Mouse (Mus musculus): ENCODE measurements around the gene Lrch1. TPM values are rescaled to one million over a fixed set of nuclear protein-coding genes. Genes with fewer than 3 reads are reported as not detected.

Lrch1 gene
- polyA plus RNA-seq, 1 experiment from 2014 or later, result 18.3 TPM

DNA sequence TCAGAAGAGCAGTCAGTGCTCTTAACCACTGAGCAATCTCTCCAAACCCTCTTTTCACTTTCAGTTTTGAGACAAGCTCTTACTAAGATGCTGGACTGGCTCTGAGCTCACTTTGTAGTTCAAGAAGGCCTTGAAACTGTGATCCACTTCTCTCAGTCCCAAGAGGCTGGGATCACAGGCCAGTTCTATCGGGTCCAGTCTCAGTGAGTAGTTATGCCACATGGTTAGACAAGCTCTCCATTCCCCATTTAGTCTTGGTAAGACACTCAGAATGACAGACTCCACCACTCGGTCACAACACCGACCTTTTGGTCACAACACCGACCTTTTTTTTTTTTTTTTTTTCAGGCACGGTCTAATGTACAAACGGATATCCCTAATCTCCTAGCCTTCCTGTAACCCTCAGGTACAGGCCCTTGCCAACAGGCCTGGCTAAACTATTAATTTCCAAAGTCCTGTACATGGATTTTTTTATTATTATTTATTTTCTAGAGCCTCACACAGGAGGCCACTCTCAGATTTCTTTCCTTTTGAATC is 4.0 kb downstream of the Lrch1 start:
- Histone ChIP-seq H3K27me3 (ENCODE audit: control insufficient read depth, insufficient read depth, low read depth, low read length) (no peaks in the 10 kb centered on the region), H3K9me3 (ENCODE audit: control insufficient read depth, low read length) (no peaks in the 10 kb centered on the region), H3K4me2 (ENCODE audit: low read depth, low read length) (no peak overlapping the region), H3K9ac (ENCODE audit: low read length) (no peak overlapping the region), H3K27ac (ENCODE audit: low read length) (no peak overlapping the region), H3K4me3 (ENCODE audit: low read length) (no peak overlapping the region), H3K4me1 (replicated peaks; ENCODE audit: control insufficient read depth, insufficient read depth, low read length) (peaks cover 33% of the 10 kb centered on the region), H3K36me3 (ENCODE audit: control insufficient read depth, insufficient read depth, low read length) (peaks cover 5% of the 10 kb centered on the region; the same call in 1 of the 2 replicates)
- ATAC-seq (ENCODE audit: low read depth), result no peak
- 83% methylated on average over 6 of the region's 6 CpGs for WGBS

- Histone ChIP-seq H3K36me3 (ENCODE audit: control insufficient read depth, insufficient read depth, low read length) (peaks cover 5% of the 10 kb centered on the region; the same call in 1 of the 2 replicates), H3K9me3 (ENCODE audit: control insufficient read depth, low read length) (no peaks in the 10 kb centered on the region), H3K4me2 (ENCODE audit: low read depth, low read length) (no peak overlapping the region), H3K4me1 (replicated peaks; ENCODE audit: control insufficient read depth, insufficient read depth, low read length) (peaks cover 26% of the 10 kb centered on the region), H3K27ac (ENCODE audit: low read length) (no peak overlapping the region), H3K27me3 (ENCODE audit: control insufficient read depth, insufficient read depth, low read depth, low read length) (no peaks in the 10 kb centered on the region), H3K9ac (ENCODE audit: low read length) (no peak overlapping the region), H3K4me3 (ENCODE audit: low read length) (no peak overlapping the region)
- 61% methylated on average over 8 of the region's 8 CpGs for WGBS
- ATAC-seq (ENCODE audit: low read depth), result no peak
Measured at GRCm38 (mm10) chr14:74943024-74943423, 4.7 kb downstream of the Lrch1 start.

- Histone ChIP-seq H3K9me3 (ENCODE audit: control insufficient read depth, low read length) (no peaks in the 10 kb centered on the region), H3K27me3 (ENCODE audit: control insufficient read depth, insufficient read depth, low read depth, low read length) (no peaks in the 10 kb centered on the region), H3K9ac (ENCODE audit: low read length) (no peak overlapping the region), H3K4me1 (replicated peaks; ENCODE audit: control insufficient read depth, insufficient read depth, low read length) (peaks cover 26% of the 10 kb centered on the region), H3K36me3 (ENCODE audit: control insufficient read depth, insufficient read depth, low read length) (peaks cover 5% of the 10 kb centered on the region; the same call in 1 of the 2 replicates), H3K4me2 (ENCODE audit: low read depth, low read length) (no peak overlapping the region), H3K4me3 (ENCODE audit: low read length) (no peak overlapping the region), H3K27ac (ENCODE audit: low read length) (no peak overlapping the region)
- ATAC-seq (ENCODE audit: low read depth), result no peak
- 75% methylated on average over 7 of the region's 7 CpGs for WGBS
Measured at GRCm38 (mm10) chr14:74941591-74941990, 6.1 kb downstream of the Lrch1 start.

DNA sequence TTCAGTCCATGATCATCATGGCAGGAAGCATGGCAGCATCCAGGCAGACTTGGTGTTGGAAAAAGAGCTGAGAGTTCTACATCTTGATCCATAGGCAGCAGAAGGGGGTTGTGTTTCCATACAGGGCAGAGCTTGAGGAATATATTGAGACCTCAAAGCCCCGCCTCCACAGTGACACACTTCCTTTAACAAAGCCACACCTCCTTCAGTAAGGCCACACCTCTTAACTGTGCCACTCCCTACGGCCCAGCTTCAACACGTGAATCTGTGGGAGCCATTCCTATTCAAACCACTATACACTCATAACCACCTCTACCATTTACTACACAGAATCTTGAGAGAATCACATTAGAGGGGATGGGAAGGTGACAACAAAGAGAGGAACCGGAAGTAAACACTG is 6.9 kb downstream of the Lrch1 start:
- H3K4me3 ChIP-seq (ENCODE audit: low read length), result no peak overlapping the region
- H3K27me3 ChIP-seq (ENCODE audit: control insufficient read depth, insufficient read depth, low read depth, low read length), result no peaks in the 10 kb centered on the region
- 84% methylated on average over 4 of the region's 4 CpGs for WGBS
- no peak overlapping the region for H3K9ac ChIP-seq (ENCODE audit: low read length)
- H3K4me2 ChIP-seq (ENCODE audit: low read depth, low read length), result no peak overlapping the region
- H3K27ac ChIP-seq (ENCODE audit: low read length), result no peak overlapping the region
- no peak for ATAC-seq (ENCODE audit: low read depth)
- peaks cover 5% of the 10 kb centered on the region; the same call in 1 of the 2 replicates for H3K36me3 ChIP-seq (ENCODE audit: control insufficient read depth, insufficient read depth, low read length)
- H3K4me1 ChIP-seq (replicated peaks; ENCODE audit: control insufficient read depth, insufficient read depth, low read length), result peaks cover 21% of the 10 kb centered on the region
- no peaks in the 10 kb centered on the region for H3K9me3 ChIP-seq (ENCODE audit: control insufficient read depth, low read length)

- H3K4me1 ChIP-seq (replicated peaks; ENCODE audit: control insufficient read depth, insufficient read depth, low read length), result peaks cover 9% of the 10 kb centered on the region; the same call in 1 of the 2 replicates
- no peak overlapping the region for H3K4me3 ChIP-seq (ENCODE audit: low read length)
- H3K27ac ChIP-seq (ENCODE audit: low read length), result no peak overlapping the region
- H3K9me3 ChIP-seq (ENCODE audit: control insufficient read depth, low read length), result no peaks in the 10 kb centered on the region
- no peak overlapping the region for H3K4me2 ChIP-seq (ENCODE audit: low read depth, low read length)
- peaks cover 5% of the 10 kb centered on the region; the same call in 1 of the 2 replicates for H3K36me3 ChIP-seq (ENCODE audit: control insufficient read depth, insufficient read depth, low read length)
- H3K27me3 ChIP-seq (ENCODE audit: control insufficient read depth, insufficient read depth, low read depth, low read length), result no peaks in the 10 kb centered on the region
- 63% methylated on average over 9 of the region's 9 CpGs for WGBS
- H3K9ac ChIP-seq (ENCODE audit: low read length), result no peak overlapping the region
- ATAC-seq (ENCODE audit: low read depth), result no peak
Measured at GRCm38 (mm10) chr14:74939355-74939754, 8.3 kb downstream of the Lrch1 start.

- Histone ChIP-seq H3K9me3 (ENCODE audit: control insufficient read depth, low read length) (no peaks in the 10 kb centered on the region), H3K4me2 (ENCODE audit: low read depth, low read length) (no peak overlapping the region), H3K27ac (ENCODE audit: low read length) (no peak overlapping the region), H3K27me3 (ENCODE audit: control insufficient read depth, insufficient read depth, low read depth, low read length) (no peaks in the 10 kb centered on the region), H3K4me3 (ENCODE audit: low read length) (no peak overlapping the region), H3K36me3 (ENCODE audit: control insufficient read depth, insufficient read depth, low read length) (peaks cover 5% of the 10 kb centered on the region; the same call in 1 of the 2 replicates), H3K4me1 (replicated peaks; ENCODE audit: control insufficient read depth, insufficient read depth, low read length) (peaks cover 9% of the 10 kb centered on the region; the same call in 1 of the 2 replicates), H3K9ac (ENCODE audit: low read length) (no peak overlapping the region)
- WGBS, result 84% methylated on average over 3 of the region's 3 CpGs
- no peak for ATAC-seq (ENCODE audit: low read depth)
Measured at GRCm38 (mm10) chr14:74938896-74939295, 8.8 kb downstream of the Lrch1 start.

- H3K27ac ChIP-seq (ENCODE audit: low read length), result no peak overlapping the region
- ATAC-seq (ENCODE audit: low read depth), result no peak
- H3K4me1 ChIP-seq (replicated peaks; ENCODE audit: control insufficient read depth, insufficient read depth, low read length), result peaks cover 6% of the 10 kb centered on the region; the same call in 1 of the 2 replicates
- no peaks in the 10 kb centered on the region for H3K27me3 ChIP-seq (ENCODE audit: control insufficient read depth, insufficient read depth, low read depth, low read length)
- no peak overlapping the region for H3K4me3 ChIP-seq (ENCODE audit: low read length)
- 83% methylated on average over 2 of the region's 2 CpGs for WGBS
- no peaks in the 10 kb centered on the region for H3K9me3 ChIP-seq (ENCODE audit: control insufficient read depth, low read length)
- H3K9ac ChIP-seq (ENCODE audit: low read length), result no peak overlapping the region
- H3K4me2 ChIP-seq (ENCODE audit: low read depth, low read length), result no peak overlapping the region
- 0 out of 2 replicates have a peak, but pooled peaks cover 2% of the 10 kb centered on the region for H3K36me3 ChIP-seq (ENCODE audit: control insufficient read depth, insufficient read depth, low read length)
Measured at GRCm38 (mm10) chr14:74936557-74937261, 11.0 kb downstream of the Lrch1 start.

DNA sequence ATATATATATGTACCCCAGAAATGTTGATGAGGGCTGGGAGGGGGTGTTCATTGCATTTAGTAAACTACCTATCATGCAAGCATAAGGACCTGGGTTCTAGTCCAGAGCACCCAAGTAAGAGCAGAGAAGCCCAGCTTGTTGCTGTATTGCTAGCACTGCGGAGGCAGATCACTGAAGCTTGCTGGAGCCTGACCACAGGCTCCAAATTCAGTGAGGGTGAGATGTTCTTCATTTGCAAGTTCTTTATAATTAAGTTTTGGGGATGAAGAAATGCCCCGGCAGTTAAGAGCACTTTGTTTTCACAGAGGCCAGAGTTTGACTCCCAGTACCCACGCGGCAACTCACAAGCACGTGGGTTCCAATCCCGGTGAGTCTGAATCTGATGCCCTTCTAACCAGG is 12.6 kb downstream of the Lrch1 start:
- no peak for ATAC-seq (ENCODE audit: low read depth)
- Histone ChIP-seq H3K4me2 (ENCODE audit: low read depth, low read length) (no peak overlapping the region), H3K27me3 (ENCODE audit: control insufficient read depth, insufficient read depth, low read depth, low read length) (no peaks in the 10 kb centered on the region), H3K4me3 (ENCODE audit: low read length) (no peak overlapping the region), H3K4me1 (replicated peaks; ENCODE audit: control insufficient read depth, insufficient read depth, low read length) (peaks cover 6% of the 10 kb centered on the region; the same call in 1 of the 2 replicates), H3K36me3 (ENCODE audit: control insufficient read depth, insufficient read depth, low read length) (0 out of 2 replicates have a peak, but pooled peaks cover 2% of the 10 kb centered on the region), H3K9ac (ENCODE audit: low read length) (no peak overlapping the region), H3K9me3 (ENCODE audit: control insufficient read depth, low read length) (no peaks in the 10 kb centered on the region), H3K27ac (ENCODE audit: low read length) (no peak overlapping the region)
- WGBS, result 92% methylated on average over 6 of the region's 6 CpGs

DNA sequence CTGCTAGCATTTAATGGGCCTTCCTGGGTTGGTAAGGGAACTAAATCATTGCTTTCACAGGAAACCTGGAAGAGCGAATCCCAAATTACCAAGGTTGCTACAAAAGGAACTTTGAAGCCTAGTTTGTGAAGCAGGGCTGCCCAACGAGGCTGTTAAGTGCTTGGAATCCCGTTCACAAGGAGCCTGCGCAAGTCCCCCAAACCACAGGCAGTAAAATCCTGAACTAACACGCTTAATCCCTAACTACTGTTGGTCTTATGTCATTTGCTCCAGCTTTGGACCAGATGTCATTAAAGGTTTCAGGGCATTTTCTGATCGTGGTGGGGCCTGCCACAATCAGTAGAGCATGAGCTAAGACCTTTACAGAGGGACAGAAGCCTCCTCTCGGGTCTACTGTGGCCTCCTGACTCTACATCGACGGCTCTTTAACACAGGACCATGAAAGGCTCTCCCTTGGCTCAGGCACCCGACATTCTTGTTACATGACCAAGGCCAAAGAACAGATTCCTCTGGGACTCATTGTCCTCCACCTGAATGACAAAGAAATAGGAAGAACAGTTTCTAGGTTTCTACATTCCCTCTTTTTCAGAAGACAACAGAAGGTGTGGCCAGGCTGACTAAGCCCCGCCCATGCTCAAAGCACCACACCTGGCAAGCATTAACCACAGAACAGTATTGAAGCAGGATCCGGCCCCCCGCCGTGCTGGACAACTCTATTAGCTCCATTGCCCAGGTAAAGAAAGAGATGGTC is 13.5 kb downstream of the Lrch1 start:
- 0 out of 2 replicates have a peak, but pooled peaks cover 2% of the 10 kb centered on the region for H3K36me3 ChIP-seq (ENCODE audit: control insufficient read depth, insufficient read depth, low read length)
- H3K27me3 ChIP-seq (ENCODE audit: control insufficient read depth, insufficient read depth, low read depth, low read length), result no peaks in the 10 kb centered on the region
- no peak overlapping the region for H3K27ac ChIP-seq (ENCODE audit: low read length)
- 0 out of 2 replicates have a peak, but pooled peaks cover 2% of the 10 kb centered on the region for H3K4me1 ChIP-seq (replicated peaks; ENCODE audit: control insufficient read depth, insufficient read depth, low read length)
- WGBS, result 79% methylated on average over 14 of the region's 14 CpGs
- H3K9me3 ChIP-seq (ENCODE audit: control insufficient read depth, low read length), result no peaks in the 10 kb centered on the region
- no peak overlapping the region for H3K4me3 ChIP-seq (ENCODE audit: low read length)
- no peak overlapping the region for H3K9ac ChIP-seq (ENCODE audit: low read length)
- no peak overlapping the region for H3K4me2 ChIP-seq (ENCODE audit: low read depth, low read length)
- ATAC-seq (ENCODE audit: low read depth), result no peak

Data from lung, embryonic 16.5 days (tissue).